Mouse (Mus musculus) MEL (cell line): ENCODE results near the gene Fgfr2. TPM values are rescaled to one million over a fixed set of nuclear protein-coding genes. Genes with fewer than 3 reads are reported as not detected.

ENCODE experiments used
- DNase-seq: peaks from one replicate; pipeline ENCODE4 v3.0.0; 2011; ENCODE audit warnings: low read depth, low spot score
- H3K27ac ChIP-seq: 2 replicates; pipeline ENCODE4 v1.5.1; 2012; ENCODE audit warnings: low read depth, mild to moderate bottlenecking, control low read depth, low read length, moderate library complexity; ENCODE audit not compliant: control insufficient read depth
- H3K27me3 ChIP-seq, 2 experiments: fragments of 150-350 bp in 1 of 2; sonication (generic) in 1 of 2; 2 replicates each; pipeline ENCODE4 v1.6.1; 2012; ENCODE audit warnings: low read length in 2 of 2, mild to moderate bottlenecking in 2 of 2, improper control_type of control experiment in 1 of 2, moderate library complexity in 1 of 2; ENCODE audit not compliant: insufficient read depth in 2 of 2, control insufficient read depth in 1 of 2
- H3K36me3 ChIP-seq, 2 experiments: 2 replicates each; pipeline ENCODE4 v1.6.1; 2012 to 2014; ENCODE audit warnings: low read length in 2 of 2, improper control_type of control experiment in 1 of 2, inconsistent platforms in 1 of 2, mild to moderate bottlenecking in 1 of 2; ENCODE audit not compliant: insufficient read depth in 2 of 2, control insufficient read depth in 1 of 2
- H3K4me1 ChIP-seq, 2 experiments: fragments of 150-350 bp in 1 of 2; sonication (generic) in 1 of 2; 2 replicates each; pipeline ENCODE4 v1.6.1; 2012; ENCODE audit warnings: low read length in 2 of 2, improper control_type of control experiment in 1 of 2, mild to moderate bottlenecking in 1 of 2; ENCODE audit not compliant: insufficient read depth in 2 of 2, control insufficient read depth in 1 of 2
- H3K4me3 ChIP-seq, 2 experiments: fragments of 150-350 bp in 1 of 2; sonication (generic) in 1 of 2; 2 replicates each; pipeline ENCODE4 v1.5.1; 2012; ENCODE audit warnings: low read depth in 2 of 2, low read length in 2 of 2, mild to moderate bottlenecking in 2 of 2, moderate library complexity in 2 of 2, control low read depth in 1 of 2, improper control_type of control experiment in 1 of 2; ENCODE audit not compliant: control insufficient read depth in 1 of 2, insufficient read depth in 1 of 2
- H3K79me2 ChIP-seq: 2 replicates; pipeline ENCODE4 v1.6.1; 2012; ENCODE audit warnings: mild to moderate bottlenecking, low read length, moderate library complexity; ENCODE audit not compliant: control insufficient read depth, poor library complexity, insufficient read depth
- H3K9ac ChIP-seq: 2 replicates; pipeline ENCODE4 v1.6.1; 2012; ENCODE audit warnings: low read depth, mild to moderate bottlenecking, control low read depth, low read length, moderate library complexity; ENCODE audit not compliant: control insufficient read depth, poor library complexity, severe bottlenecking
- H3K9me3 ChIP-seq: fragments of 150-350 bp; sonication (generic); replicated peaks from 2 replicates; pipeline ENCODE4 v1.6.1; 2012; ENCODE audit warnings: mild to moderate bottlenecking, low read length, improper control_type of control experiment, moderate library complexity; ENCODE audit not compliant: insufficient read depth
- BHLHE40 ChIP-seq: IDR thresholded peaks from 2 replicates; pipeline ENCODE4 v1.6.1; 2012; ENCODE audit warnings: low read depth, mild to moderate bottlenecking, inconsistent platforms, low read length, improper control_type of control experiment, borderline replicate concordance
- CTCF ChIP-seq, 3 experiments: IDR thresholded peaks in 2 of 3; conservative IDR thresholded peaks in 1 of 3; 2 replicates each; pipeline ENCODE4 v1.5.1; 2011 to 2012; ENCODE audit warnings: low read length in 3 of 3, low read depth in 2 of 3, mild to moderate bottlenecking in 2 of 3, improper control_type of control experiment in 1 of 3, inconsistent platforms in 1 of 3, mixed read lengths in 1 of 3, moderate library complexity in 1 of 3; ENCODE audit not compliant: control insufficient read depth in 1 of 3, insufficient read depth in 1 of 3, poor library complexity in 1 of 3, severe bottlenecking in 1 of 3
- E2F4 ChIP-seq: IDR thresholded peaks from 2 replicates; pipeline ENCODE4 v1.6.1; 2011; ENCODE audit warnings: low read depth, low read length, improper control_type of control experiment, borderline replicate concordance
- ELF1 ChIP-seq: IDR thresholded peaks from 2 replicates; pipeline ENCODE4 v1.6.1; 2014; ENCODE audit warnings: low read depth, mild to moderate bottlenecking, inconsistent platforms, low read length, improper control_type of control experiment, moderate library complexity
- GATA1 ChIP-seq: IDR thresholded peaks from 2 replicates; pipeline ENCODE4 v1.6.1; 2011; ENCODE audit warnings: low read depth, low read length, improper control_type of control experiment
- JUND ChIP-seq: IDR thresholded peaks from 2 replicates; pipeline ENCODE4 v1.6.1; 2011; ENCODE audit warnings: low read depth, mild to moderate bottlenecking, improper control_type of control experiment, low read length
- KAT2A ChIP-seq: conservative IDR thresholded peaks from 2 replicates; pipeline ENCODE4 v1.6.1; 2012; ENCODE audit warnings: low read depth, low read length, improper control_type of control experiment, inconsistent platforms
- MAZ ChIP-seq: IDR thresholded peaks from 2 replicates; pipeline ENCODE4 v1.6.1; 2012; ENCODE audit warnings: low read depth, mild to moderate bottlenecking, inconsistent platforms, low read length, improper control_type of control experiment
- MEF2A ChIP-seq: IDR thresholded peaks from 2 replicates; pipeline ENCODE4 v1.6.1; 2014; ENCODE audit warnings: low read depth, mild to moderate bottlenecking, inconsistent platforms, low read length, improper control_type of control experiment; ENCODE audit not compliant: poor library complexity, insufficient replicate concordance, severe bottlenecking; ENCODE audit errors: extremely low read depth
- MYC ChIP-seq: IDR thresholded peaks from 2 replicates; pipeline ENCODE4 v1.6.1; 2011; ENCODE audit warnings: low read depth, mild to moderate bottlenecking, low read length, improper control_type of control experiment, moderate library complexity
- POLR2AphosphoS2 ChIP-seq: IDR thresholded peaks from 2 replicates; pipeline ENCODE4 v1.6.1; 2011; ENCODE audit warnings: low read length, improper control_type of control experiment
- POLR2AphosphoS5 ChIP-seq: IDR thresholded peaks from 2 replicates; pipeline ENCODE4 v1.6.1; 2012; ENCODE audit warnings: low read depth, borderline replicate concordance, mild to moderate bottlenecking, inconsistent platforms, low read length, moderate library complexity, mixed read lengths
- SIN3A ChIP-seq: IDR thresholded peaks from 2 replicates; pipeline ENCODE4 v1.6.1; 2012; ENCODE audit warnings: low read length, improper control_type of control experiment, inconsistent platforms
- SMC3 ChIP-seq: IDR thresholded peaks from 2 replicates; pipeline ENCODE4 v1.6.1; 2011; ENCODE audit warnings: low read depth, low read length, improper control_type of control experiment
- TAL1 ChIP-seq: IDR thresholded peaks from 2 replicates; pipeline ENCODE4 v1.6.1; 2012; ENCODE audit warnings: mild to moderate bottlenecking, inconsistent platforms, low read length, moderate library complexity, mixed read lengths
- TCF12 ChIP-seq: IDR thresholded peaks from 2 replicates; pipeline ENCODE4 v1.6.1; 2014; ENCODE audit warnings: low read depth, mild to moderate bottlenecking, inconsistent platforms, low read length, improper control_type of control experiment, moderate library complexity
- UBTF ChIP-seq: IDR thresholded peaks from 2 replicates; pipeline ENCODE4 v1.6.1; 2012; ENCODE audit warnings: low read depth, mild to moderate bottlenecking, inconsistent platforms, low read length, improper control_type of control experiment, moderate library complexity, borderline replicate concordance; ENCODE audit not compliant: insufficient read depth
- ZC3H11A ChIP-seq: IDR thresholded peaks from 2 replicates; pipeline ENCODE4 v1.6.1; 2012; ENCODE audit warnings: low read depth, mild to moderate bottlenecking, inconsistent platforms, low read length, improper control_type of control experiment
- polyA plus RNA-seq, 2 experiments: library from polyadenylated mRNA; stranded (reverse) in 1 of 2; unstranded in 1 of 2; fragments of >175 nt in 1 of 2; fragments of >200 nt in 1 of 2; gene quantifications; 2 replicates each; pipeline versions ENCODE4 v1.2.1 to v1.2.4; 2012; ENCODE audit warnings: low replicate concordance in 2 of 2, low read depth in 1 of 2; ENCODE audit not compliant: insufficient read length in 2 of 2, insufficient read depth in 1 of 2, missing spikeins in 1 of 2
- total RNA-seq: library from RNA; depleted of rRNA; stranded (reverse); fragments of 300-350 nt; gene quantifications from 2 replicates; pipeline ENCODE4 v1.2.3, GENCODE M21; 2012

The Fgfr2 gene
- total and polyA plus RNA-seq, 3 experiments: not detected

DNA sequence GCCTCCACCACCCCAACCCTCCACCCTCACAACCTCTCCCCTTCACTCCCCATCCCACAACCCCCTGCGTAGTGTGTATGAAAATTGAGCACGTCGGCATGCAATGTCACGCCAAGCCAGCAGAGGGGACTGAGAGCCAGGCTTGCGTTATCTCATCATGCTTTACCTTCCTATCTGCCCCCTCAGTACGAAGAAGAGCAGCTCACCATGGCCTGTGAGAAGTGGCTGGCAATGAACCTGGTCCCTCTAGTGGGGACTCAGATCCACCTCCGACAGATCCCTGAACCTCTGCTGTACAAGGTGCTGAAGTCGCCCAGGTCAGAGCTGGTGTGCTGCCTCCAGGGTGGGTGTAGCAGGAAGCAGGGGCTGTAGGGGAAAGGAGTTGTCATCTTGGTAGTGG is 2326.4 kb downstream of the Fgfr2 start:
- Histone ChIP-seq H3K9ac (no peak overlapping the region), H3K27ac (no peak overlapping the region), H3K27me3 (no peaks in the 10 kb centered on the region), H3K79me2 (no peaks in the 10 kb centered on the region), H3K4me3 (no peak overlapping the region), H3K36me3 (no peaks in the 10 kb centered on the region), H3K4me1 (no peaks in the 10 kb centered on the region)
- DNase-seq: no peak
- TF ChIP-seq CTCF (IDR thresholded peaks at IDR 0.05 in 2 of 3, conservative IDR thresholded peaks at IDR 0.05 in 1 of 3; ENCODE audit: control insufficient read depth in 1 of 3, insufficient read depth in 1 of 3, low read depth in 2 of 3, low read length in 3 of 3, poor library complexity in 1 of 3, severe bottlenecking in 1 of 3) (peak; percentile 3 to 22 (median 5); a peak in 2 of 6 replicates), SMC3 (peak; percentile 20; the same call in 1 of the 2 replicates), GATA1 (no peak)
- TF ChIP-seq, all 39 proteins: peak for 2
- no peaks in the 10 kb centered on the region for H3K9me3 ChIP-seq

DNA sequence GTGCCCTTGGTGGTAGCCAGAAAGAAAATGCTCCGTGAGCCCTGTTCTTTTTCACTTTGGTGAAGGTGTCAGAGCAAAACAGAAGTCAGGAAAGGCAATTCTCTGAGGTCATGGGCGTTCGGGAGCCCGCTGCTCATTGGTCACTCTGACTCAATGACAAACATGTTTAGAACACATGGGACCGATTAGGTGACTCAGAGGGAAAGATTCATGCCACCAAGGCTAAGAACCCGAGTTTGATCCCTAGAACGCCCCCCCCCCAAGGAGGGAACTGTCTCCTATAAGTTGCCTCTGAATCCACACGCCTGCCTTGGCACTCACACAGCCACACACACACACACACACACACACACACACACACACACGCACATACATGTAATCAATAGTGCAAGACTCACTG is 2329.5 kb downstream of the Fgfr2 start:
- no peaks in the 10 kb centered on the region for H3K27me3 ChIP-seq
- no peak for DNase-seq
- TF ChIP-seq UBTF: no peak
- TF ChIP-seq BHLHE40: no peak
- TF ChIP-seq TCF12: no peak
- TF ChIP-seq TAL1: no peak
- TF ChIP-seq E2F4: no peak
- no peak for TF ChIP-seq SIN3A
- TF ChIP-seq POLR2AphosphoS5: no peak
- no peak for TF ChIP-seq JUND
- no peaks in the 10 kb centered on the region for H3K9me3 ChIP-seq
- no peak overlapping the region for H3K27ac ChIP-seq
- H3K4me1 ChIP-seq: no peaks in the 10 kb centered on the region
- H3K79me2 ChIP-seq: no peaks in the 10 kb centered on the region
- no peak overlapping the region for H3K9ac ChIP-seq
- H3K4me3 ChIP-seq: no peak overlapping the region
- no peaks in the 10 kb centered on the region for H3K36me3 ChIP-seq

DNA sequence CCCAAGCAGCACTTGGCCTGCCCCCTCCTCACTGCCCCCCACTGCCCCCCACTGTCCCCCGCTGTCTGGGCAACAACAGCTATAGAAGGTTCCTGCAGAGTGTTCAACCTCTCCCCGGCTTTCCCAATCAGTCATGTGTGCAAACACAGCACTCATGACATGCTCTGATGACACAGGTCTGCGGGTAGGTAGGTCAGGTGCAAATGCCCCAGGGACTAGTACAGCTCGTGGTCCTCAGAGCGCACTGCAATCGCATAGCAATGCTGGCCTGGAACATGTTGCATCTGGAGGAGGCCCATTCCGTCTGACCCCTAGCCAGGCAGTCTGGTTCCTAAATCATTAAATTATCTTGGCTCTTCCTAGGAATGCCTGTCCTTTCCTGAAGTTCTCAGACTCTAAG is 2333.7 kb downstream of the Fgfr2 start:
- TF ChIP-seq ZC3H11A (no peak), TCF12 (no peak), BHLHE40 (no peak), MEF2A (no peak), MAZ (no peak), MYC (no peak), JUND (no peak), KAT2A (no peak), ELF1 (no peak), CTCF (IDR thresholded peaks at IDR 0.05 in 2 of 3, conservative IDR thresholded peaks at IDR 0.05 in 1 of 3; ENCODE audit: control insufficient read depth in 1 of 3, insufficient read depth in 1 of 3, low read depth in 2 of 3, low read length in 3 of 3, poor library complexity in 1 of 3, severe bottlenecking in 1 of 3) (no peak), GATA1 (no peak), POLR2AphosphoS2 (no peak), SMC3 (no peak)
- Histone ChIP-seq H3K9me3 (no peaks in the 10 kb centered on the region), H3K9ac (no peak overlapping the region), H3K27me3 (no peaks in the 10 kb centered on the region), H3K79me2 (no peaks in the 10 kb centered on the region), H3K4me3 (no peak overlapping the region), H3K4me1 (no peaks in the 10 kb centered on the region), H3K27ac (no peak overlapping the region), H3K36me3 (no peaks in the 10 kb centered on the region)
- DNase-seq: no peak
